Mouse (Mus musculus): ENCODE measurements around the gene Auts2. TPM values are rescaled to one million over a fixed set of nuclear protein-coding genes. Genes with fewer than 3 reads are reported as not detected.

Auts2 gene
- polyA plus RNA-seq, 1 experiment from 2014 or later: 27.3 TPM

- H3K4me1 ChIP-seq (ENCODE audit: insufficient read depth): peaks cover 5% of the 10 kb centered on the region; the same call in 1 of the 2 replicates
- no peaks in the 10 kb centered on the region for H3K36me3 ChIP-seq (ENCODE audit: insufficient read depth)
- TF ChIP-seq CTCF (IDR thresholded peaks at IDR 0.05; ENCODE audit: low read depth): no peak
- no peaks in the 10 kb centered on the region for H3K27me3 ChIP-seq (ENCODE audit: insufficient read depth, low read length)
- H3K9me3 ChIP-seq (ENCODE audit: low read depth, low read length): no peaks in the 10 kb centered on the region
- WGBS: 9% methylated on average over 3 of the region's 3 CpGs
- no peak overlapping the region for H3K4me3 ChIP-seq (ENCODE audit: low read depth, low read length)
- H3K27ac ChIP-seq (ENCODE audit: low read depth): no peak overlapping the region
- no peak overlapping the region for H3K4me2 ChIP-seq
- no peak overlapping the region for H3K9ac ChIP-seq
- ATAC-seq (ENCODE audit: insufficient read depth): 0 out of 2 replicates have a peak, but pooled peaks have one; percentile 21
- no peak for DNase-seq
Measured at GRCm38 (mm10) chr5:132500817-132501231, 42.3 kb downstream of the Auts2 start.

- no peak for TF ChIP-seq CTCF (IDR thresholded peaks at IDR 0.05; ENCODE audit: low read depth)
- Histone ChIP-seq H3K36me3 (ENCODE audit: insufficient read depth) (no peaks in the 10 kb centered on the region), H3K9ac (no peak overlapping the region), H3K4me3 (ENCODE audit: low read depth, low read length) (no peak overlapping the region), H3K27me3 (ENCODE audit: insufficient read depth, low read length) (no peaks in the 10 kb centered on the region), H3K27ac (ENCODE audit: low read depth) (no peak overlapping the region), H3K9me3 (ENCODE audit: low read depth, low read length) (no peaks in the 10 kb centered on the region), H3K4me2 (no peak overlapping the region), H3K4me1 (ENCODE audit: insufficient read depth) (peaks cover 5% of the 10 kb centered on the region; the same call in 1 of the 2 replicates)
- DNase-seq (no peak), ATAC-seq (ENCODE audit: insufficient read depth) (no peak)
- 52% methylated on average over 2 of the region's 2 CpGs for WGBS
Measured at GRCm38 (mm10) chr5:132498896-132499295, 44.2 kb downstream of the Auts2 start.

GRCm38 (mm10) chr5:132498045-132498444, 45.1 kb downstream of the Auts2 start:
- Histone ChIP-seq H3K9me3 (ENCODE audit: low read depth, low read length) (no peaks in the 10 kb centered on the region), H3K36me3 (ENCODE audit: insufficient read depth) (no peaks in the 10 kb centered on the region), H3K4me2 (no peak overlapping the region), H3K4me3 (ENCODE audit: low read depth, low read length) (no peak overlapping the region), H3K4me1 (ENCODE audit: insufficient read depth) (peaks cover 5% of the 10 kb centered on the region; the same call in 1 of the 2 replicates), H3K27ac (ENCODE audit: low read depth) (no peak overlapping the region), H3K9ac (no peak overlapping the region), H3K27me3 (ENCODE audit: insufficient read depth, low read length) (no peaks in the 10 kb centered on the region)
- ATAC-seq (ENCODE audit: insufficient read depth) (no peak), DNase-seq (no peak)
- whole genome bisulfite sequencing: 81% methylated on average over 5 of the region's 5 CpGs
- TF ChIP-seq CTCF (IDR thresholded peaks at IDR 0.05; ENCODE audit: low read depth): no peak

- Histone ChIP-seq H3K4me2 (no peak overlapping the region), H3K27ac (ENCODE audit: low read depth) (no peak overlapping the region), H3K9ac (no peak overlapping the region), H3K36me3 (ENCODE audit: insufficient read depth) (no peaks in the 10 kb centered on the region), H3K4me3 (ENCODE audit: low read depth, low read length) (no peak overlapping the region), H3K4me1 (ENCODE audit: insufficient read depth) (peaks cover 21% of the 10 kb centered on the region), H3K9me3 (ENCODE audit: low read depth, low read length) (no peaks in the 10 kb centered on the region), H3K27me3 (ENCODE audit: insufficient read depth, low read length) (no peaks in the 10 kb centered on the region)
- WGBS: 62% methylated on average over 1 of the region's 1 CpGs
- TF ChIP-seq CTCF (IDR thresholded peaks at IDR 0.05; ENCODE audit: low read depth): no peak
- DNase-seq (no peak), ATAC-seq (ENCODE audit: insufficient read depth) (no peak)
Measured at GRCm38 (mm10) chr5:132492793-132493192, 50.4 kb downstream of the Auts2 start.

- no peak overlapping the region for H3K4me3 ChIP-seq (ENCODE audit: low read depth, low read length)
- no peak for ATAC-seq (ENCODE audit: insufficient read depth)
- peaks cover 24% of the 10 kb centered on the region for H3K4me1 ChIP-seq (ENCODE audit: insufficient read depth)
- H3K27me3 ChIP-seq (ENCODE audit: insufficient read depth, low read length): no peaks in the 10 kb centered on the region
- H3K27ac ChIP-seq (ENCODE audit: low read depth): no peak overlapping the region
- TF ChIP-seq CTCF (IDR thresholded peaks at IDR 0.05; ENCODE audit: low read depth): no peak
- no peaks in the 10 kb centered on the region for H3K36me3 ChIP-seq (ENCODE audit: insufficient read depth)
- H3K4me2 ChIP-seq: no peak overlapping the region
- H3K9me3 ChIP-seq (ENCODE audit: low read depth, low read length): no peaks in the 10 kb centered on the region
- DNase-seq: no peak
- no peak overlapping the region for H3K9ac ChIP-seq
Measured at GRCm38 (mm10) chr5:132492040-132492439, 51.1 kb downstream of the Auts2 start.

- Histone ChIP-seq H3K9ac (no peak overlapping the region), H3K4me2 (no peak overlapping the region), H3K27me3 (ENCODE audit: insufficient read depth, low read length) (no peaks in the 10 kb centered on the region), H3K27ac (ENCODE audit: low read depth) (no peak overlapping the region), H3K9me3 (ENCODE audit: low read depth, low read length) (no peaks in the 10 kb centered on the region), H3K4me3 (ENCODE audit: low read depth, low read length) (no peak overlapping the region), H3K4me1 (ENCODE audit: insufficient read depth) (peaks cover 24% of the 10 kb centered on the region), H3K36me3 (ENCODE audit: insufficient read depth) (no peaks in the 10 kb centered on the region)
- DNase-seq: no peak
- WGBS: 45% methylated on average over 4 of the region's 4 CpGs
- ATAC-seq (ENCODE audit: insufficient read depth): no peak
- no peak for TF ChIP-seq CTCF (IDR thresholded peaks at IDR 0.05; ENCODE audit: low read depth)
Measured at GRCm38 (mm10) chr5:132491508-132491907, 51.6 kb downstream of the Auts2 start.

- no peaks in the 10 kb centered on the region for H3K9me3 ChIP-seq (ENCODE audit: low read depth, low read length)
- WGBS: 94% methylated on average over 1 of the region's 1 CpGs
- peaks cover 24% of the 10 kb centered on the region for H3K4me1 ChIP-seq (ENCODE audit: insufficient read depth)
- no peak overlapping the region for H3K4me2 ChIP-seq
- H3K9ac ChIP-seq: no peak overlapping the region
- no peak overlapping the region for H3K4me3 ChIP-seq (ENCODE audit: low read depth, low read length)
- no peak for ATAC-seq (ENCODE audit: insufficient read depth)
- TF ChIP-seq CTCF (IDR thresholded peaks at IDR 0.05; ENCODE audit: low read depth): no peak
- no peaks in the 10 kb centered on the region for H3K36me3 ChIP-seq (ENCODE audit: insufficient read depth)
- H3K27ac ChIP-seq (ENCODE audit: low read depth): peak overlapping the region; percentile 33; the same call in 1 of the 2 replicates
- DNase-seq: peak; percentile 28
- H3K27me3 ChIP-seq (ENCODE audit: insufficient read depth, low read length): no peaks in the 10 kb centered on the region
Measured at GRCm38 (mm10) chr5:132490326-132490725, 52.8 kb downstream of the Auts2 start.
